Mouse (Mus musculus) embryo, embryonic 9.5 days (tissue): ENCODE results near the gene Zmiz1.
A peak's percentile ranks its signal among the peaks of the same experiment; 100 is the strongest.

Source experiments
- DNase-seq: peaks from one replicate; pipeline ENCODE4 v3.0.0-alpha.2; 2017; ENCODE audit errors: extremely low spot score

Gene Zmiz1

GRCm38 (mm10) chr14:25639120-25639758, 180.3 kb downstream of the Zmiz1 start:
- no peak for DNase-seq

- DNase-seq, result no peak
These were observed 181.0 kb downstream of the Zmiz1 start for GRCm38 (mm10) chr14:25639979-25640378.

GRCm38 (mm10) chr14:25640421-25641056, 181.6 kb downstream of the Zmiz1 start:
- DNase-seq, result no peak

- DNase-seq, result no peak
These were observed 182.1 kb downstream of the Zmiz1 start for GRCm38 (mm10) chr14:25641067-25641466.

DNA sequence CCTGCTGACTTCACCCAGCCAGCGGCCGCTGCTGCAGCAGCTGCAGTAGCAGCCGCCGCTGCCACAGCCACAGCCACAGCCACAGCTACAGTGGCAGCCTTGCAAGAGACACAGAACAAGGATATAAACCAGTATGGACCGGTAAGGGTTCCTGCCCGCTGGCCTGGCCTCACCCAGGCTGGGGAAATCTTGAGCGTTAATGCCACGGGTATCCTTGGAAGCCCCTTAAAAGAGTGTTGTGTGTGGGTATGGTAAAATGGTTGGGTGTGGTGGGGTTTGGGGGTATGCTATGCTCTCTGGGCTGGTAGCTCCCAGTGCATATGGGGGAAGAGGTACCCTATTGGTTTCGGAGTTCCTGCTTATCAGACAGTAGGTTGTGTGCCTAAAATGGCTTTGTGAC, 186.7 kb downstream of the Zmiz1 start:
- DNase-seq, result no peak

- DNase-seq, result peak; percentile 67
These were observed 187.2 kb downstream of the Zmiz1 start for GRCm38 (mm10) chr14:25646161-25646621.

DNA sequence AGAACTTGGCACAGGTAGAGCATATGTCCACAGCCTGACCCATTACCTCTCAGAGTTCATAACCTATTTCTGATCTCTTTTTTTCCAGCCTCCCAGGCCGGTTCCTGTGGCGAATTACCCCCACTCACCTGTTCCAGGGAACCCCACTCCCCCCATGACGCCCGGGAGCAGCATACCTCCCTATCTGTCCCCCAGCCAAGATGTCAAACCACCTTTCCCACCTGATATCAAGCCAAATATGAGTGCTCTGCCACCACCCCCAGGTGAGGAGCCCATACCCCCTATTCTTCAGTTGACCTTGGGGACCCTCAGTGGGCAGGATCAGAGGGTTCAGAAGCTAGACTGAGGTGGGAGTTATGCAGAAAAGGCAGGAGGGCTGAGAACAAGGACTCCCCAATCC, 192.1 kb downstream of the Zmiz1 start:
- DNase-seq, result no peak

- no peak for DNase-seq
These were observed 192.9 kb downstream of the Zmiz1 start for GRCm38 (mm10) chr14:25651905-25652304.

DNA sequence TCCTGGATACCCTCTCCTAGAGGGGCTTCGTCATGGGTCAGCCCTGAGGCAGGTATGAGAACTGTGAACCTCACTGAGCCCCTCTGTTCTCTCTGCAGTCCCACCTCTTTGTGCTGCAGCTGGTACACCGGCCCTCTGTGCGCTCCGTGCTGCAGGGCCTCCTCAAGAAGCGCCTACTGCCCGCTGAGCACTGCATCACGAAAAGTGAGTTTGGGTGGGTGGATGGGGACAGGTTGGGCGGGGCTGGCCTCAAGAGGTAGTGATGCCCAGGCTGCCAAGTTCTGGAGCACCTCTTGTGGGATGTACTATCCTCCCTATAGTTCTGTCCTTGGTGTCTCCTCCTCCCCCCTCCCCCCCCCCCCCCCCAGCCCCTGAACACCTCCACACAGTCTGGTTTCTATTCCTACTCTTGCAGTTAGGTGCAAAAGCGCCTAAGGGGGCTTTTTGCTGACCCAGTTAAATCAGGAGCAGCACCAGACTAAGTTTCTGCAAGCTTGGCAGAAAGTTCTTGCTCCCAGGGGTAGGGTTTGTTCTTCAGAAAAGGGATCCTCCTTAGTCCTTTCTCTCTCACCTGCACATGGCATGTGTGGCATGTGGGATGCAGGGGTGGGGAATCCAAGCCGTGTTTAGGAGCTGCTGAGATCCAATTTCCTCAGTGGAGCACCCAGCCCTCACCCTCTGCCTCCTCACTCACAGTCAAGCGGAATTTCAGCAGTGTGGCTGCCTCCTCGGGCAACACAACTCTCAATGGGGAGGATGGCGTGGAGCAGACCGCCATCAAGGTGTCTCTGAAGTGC, 195.6 kb downstream of the Zmiz1 start:
- no peak for DNase-seq

- DNase-seq, result no peak
These were observed 201.7 kb downstream of the Zmiz1 start for GRCm38 (mm10) chr14:25660661-25661060.

DNA sequence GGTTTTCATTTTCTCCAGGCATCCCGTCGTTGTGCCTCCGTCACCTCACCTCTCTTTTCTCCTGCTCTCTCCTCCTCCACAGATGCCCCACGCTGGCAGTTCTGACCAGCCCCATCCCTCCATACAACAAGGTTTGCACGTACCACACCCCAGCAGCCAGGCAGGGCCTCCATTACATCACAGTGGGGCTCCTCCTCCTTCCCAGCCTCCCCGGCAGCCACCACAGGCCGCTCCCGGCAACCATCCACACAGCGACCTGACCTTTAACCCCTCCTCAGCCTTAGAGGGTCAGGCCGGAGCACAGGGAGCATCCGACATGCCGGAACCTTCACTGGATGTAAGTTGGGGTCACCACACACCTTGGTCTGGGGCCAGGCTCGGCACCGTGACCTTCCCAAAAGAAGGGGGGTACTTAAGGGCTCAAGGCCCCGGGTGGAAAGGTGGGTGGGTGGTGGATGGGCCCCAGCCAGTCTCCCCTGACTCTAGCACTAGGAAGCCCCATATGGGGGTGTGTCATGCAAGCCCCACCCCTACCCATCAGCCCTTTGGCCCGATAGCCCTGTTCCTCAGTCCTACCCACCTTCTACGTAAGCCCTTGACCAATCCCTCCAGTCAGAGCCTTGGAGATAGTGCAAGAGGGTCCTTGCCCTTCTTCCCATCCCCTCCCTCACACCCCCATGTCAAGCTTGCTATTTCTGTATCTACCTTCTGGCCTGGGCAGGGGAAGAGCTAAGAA, 202.4 kb downstream of the Zmiz1 start:
- DNase-seq, result no peak

- DNase-seq, result no peak
These were observed 204.8 kb downstream of the Zmiz1 start for GRCm38 (mm10) chr14:25663649-25664309.

DNA sequence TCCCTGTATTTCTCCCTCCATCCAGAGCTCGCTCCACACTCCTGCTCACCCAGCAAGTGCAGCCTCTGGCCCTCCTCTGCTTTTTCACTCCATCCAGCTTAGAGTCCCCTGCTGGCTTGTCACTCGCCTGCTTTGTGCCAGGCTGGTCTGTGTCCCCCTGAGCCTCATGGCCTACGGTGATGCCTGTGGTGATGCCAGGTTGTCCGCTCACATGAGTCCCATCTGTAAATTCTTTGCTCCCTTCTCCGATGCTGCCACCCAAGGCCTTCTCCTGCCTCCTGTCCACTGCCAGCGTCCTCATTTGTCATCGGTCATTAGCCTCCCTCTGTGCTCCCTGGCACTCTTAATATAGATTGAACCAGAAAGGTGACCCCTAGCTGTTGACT, 205.3 kb downstream of the Zmiz1 start:
- DNase-seq, result no peak

- DNase-seq, result no peak
These were observed 206.5 kb downstream of the Zmiz1 start for GRCm38 (mm10) chr14:25665314-25665970.

DNA sequence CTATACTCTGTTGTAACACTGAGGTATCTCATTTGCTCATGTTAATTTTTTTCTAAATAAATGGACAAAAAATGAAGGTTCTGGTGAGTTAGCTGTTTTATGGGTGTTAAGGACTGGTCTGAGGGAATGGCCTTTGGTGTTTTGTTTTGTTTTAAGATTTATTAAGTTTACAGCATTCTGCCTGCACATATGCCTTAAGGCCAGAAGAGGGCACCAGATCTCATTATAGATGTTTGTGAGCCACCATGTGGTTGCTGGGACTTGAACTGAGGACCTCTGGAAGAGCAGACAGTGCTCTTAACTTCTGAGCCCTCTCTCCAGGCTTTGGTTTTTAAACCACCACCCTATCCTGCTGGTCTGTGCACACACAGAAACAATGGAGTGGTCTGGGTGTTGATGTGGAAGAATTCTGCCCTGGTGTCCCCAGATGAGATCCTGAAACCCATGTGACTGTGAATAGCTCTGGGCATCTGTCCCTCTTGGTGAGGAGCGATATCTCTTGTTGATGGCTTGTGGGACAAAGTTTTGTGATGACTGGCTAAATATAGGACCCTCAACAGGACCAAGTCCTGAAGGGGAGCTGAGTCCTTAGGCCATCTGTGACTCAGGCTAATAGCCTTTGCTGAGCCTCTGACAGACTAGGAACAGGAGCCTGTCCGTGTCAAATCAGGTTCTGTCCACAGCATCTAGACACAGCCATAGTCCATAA, 207.8 kb downstream of the Zmiz1 start:
- DNase-seq, result no peak

GRCm38 (mm10) chr14:25667587-25667986, 208.6 kb downstream of the Zmiz1 start:
- no peak for DNase-seq

DNA sequence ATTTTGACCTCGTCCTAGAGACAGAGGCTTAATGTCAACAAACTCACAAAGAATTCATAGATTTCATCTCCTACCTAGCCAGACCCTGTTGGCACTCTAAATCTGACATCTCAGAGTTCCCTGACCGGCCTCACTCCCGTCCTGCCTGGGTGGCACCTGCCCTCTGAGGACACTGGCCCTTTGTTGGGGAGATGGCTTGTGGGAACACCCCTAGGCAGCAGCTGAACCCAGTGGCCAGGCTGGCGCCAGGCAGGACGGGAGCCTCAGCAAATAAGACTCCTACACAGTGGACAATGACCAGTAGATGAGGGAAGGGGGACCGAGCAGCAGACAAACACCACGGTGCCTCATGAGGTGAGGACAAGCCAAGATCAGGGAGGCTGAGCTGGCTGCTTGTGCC, 220.6 kb downstream of the Zmiz1 start:
- DNase-seq, result no peak

DNA sequence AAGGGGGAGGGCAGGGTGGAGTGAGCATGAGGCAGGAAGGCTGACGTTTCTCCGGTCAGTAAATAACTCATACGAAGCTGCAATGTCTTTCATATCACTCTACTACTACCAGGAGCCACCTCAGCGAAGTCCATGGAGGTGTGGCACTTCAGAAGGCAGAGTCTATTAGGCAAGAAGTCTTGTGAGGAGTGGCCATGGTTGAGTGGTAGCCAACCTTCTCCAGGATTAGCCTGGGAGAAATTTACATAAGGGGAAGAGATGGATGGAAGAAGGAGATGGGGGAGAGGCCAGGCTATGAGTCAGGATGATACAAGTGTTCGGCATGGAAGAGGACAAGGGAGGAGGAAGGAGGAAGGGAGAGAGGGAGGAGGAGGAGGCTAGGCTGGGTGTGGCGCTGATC, 223.0 kb downstream of the Zmiz1 start:
- no peak for DNase-seq

DNA sequence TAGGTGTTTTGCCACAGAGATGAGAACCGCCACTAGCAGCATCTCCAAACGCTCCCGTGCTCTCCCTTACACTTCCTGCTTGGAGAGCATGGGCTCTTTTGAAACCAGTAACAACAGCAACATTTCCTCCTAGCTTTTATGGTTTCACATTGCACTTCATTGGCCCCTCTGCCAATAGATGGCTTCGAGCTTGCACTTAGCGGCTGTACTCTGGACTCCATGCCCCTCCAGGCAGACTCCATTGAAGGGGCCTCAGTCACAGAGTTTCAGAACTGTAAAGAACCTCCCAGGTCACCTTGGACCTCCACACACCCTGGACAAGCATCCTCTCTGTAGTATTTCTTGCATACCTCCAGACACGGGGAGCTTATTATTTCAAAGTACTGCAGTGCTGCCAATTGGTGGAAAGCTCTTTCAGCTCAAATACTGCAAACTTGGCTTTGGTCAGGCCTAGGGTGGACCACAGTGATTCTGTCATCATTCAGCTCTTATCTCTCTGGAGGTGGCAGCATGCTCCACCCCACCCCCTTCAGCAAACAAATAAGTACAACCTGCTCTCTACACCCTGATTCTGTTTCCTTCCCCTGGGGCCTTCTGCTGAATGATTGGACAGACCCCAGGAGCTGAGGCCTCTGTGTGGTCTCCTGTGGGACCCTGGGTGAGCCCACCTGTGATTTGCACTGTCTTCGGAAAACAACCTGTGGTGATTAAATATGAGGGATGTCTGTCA, 227.4 kb downstream of the Zmiz1 start:
- DNase-seq, result no peak
